Mouse (Mus musculus) urinary bladder, postnatal 4 days (tissue): Measurements from ENCODE around the gene Nhlrc1.

Source experiments
- DNase-seq, 2 experiments: peaks; one replicate each; pipeline ENCODE4 v3.0.0; 2021 to 2022; ENCODE audit warnings: low spot score in 2 of 2

The Nhlrc1 gene

GRCm38 (mm10) chr13:47014334-47015194, at the start of gene Nhlrc1:
Gene Nhlrc1, minus strand, starts transcription at chr13:47014850.
- DNase-seq: peak; percentile 61 to 71

- peak in 1 of 2 experiments; percentile 58 for DNase-seq
Observed at GRCm38 (mm10) chr13:47063985-47064760, 49.5 kb upstream of the Nhlrc1 start.

GRCm38 (mm10) chr13:47062756-47063155, 48.1 kb upstream of the Nhlrc1 start:
- peak; percentile 25 to 54 for DNase-seq

- DNase-seq: no peak
Observed at GRCm38 (mm10) chr13:47056781-47057180, 42.1 kb upstream of the Nhlrc1 start.

- no peak for DNase-seq
Observed at GRCm38 (mm10) chr13:47056126-47056525, 41.5 kb upstream of the Nhlrc1 start.

- DNase-seq: no peak
Observed at GRCm38 (mm10) chr13:47053971-47054370, 39.3 kb upstream of the Nhlrc1 start.

- DNase-seq: no peak
Observed at GRCm38 (mm10) chr13:47050009-47050408, 35.4 kb upstream of the Nhlrc1 start.

GRCm38 (mm10) chr13:47047996-47048395, 33.3 kb upstream of the Nhlrc1 start:
- no peak for DNase-seq

GRCm38 (mm10) chr13:47044617-47044947, 29.9 kb upstream of the Nhlrc1 start, which contains the start of gene Tpmt:
Gene Tpmt, minus strand, starts transcription at chr13:47044737.
- no peak for DNase-seq

GRCm38 (mm10) chr13:47043833-47044616, 29.4 kb upstream of the Nhlrc1 start:
- peak in 1 of 2 experiments; percentile 34 for DNase-seq

GRCm38 (mm10) chr13:47043030-47043680, 28.5 kb upstream of the Nhlrc1 start, which contains the start of gene Kdm1b:
Gene Kdm1b, plus strand, starts transcription at chr13:47043499.
- peak; percentile 99 for DNase-seq

GRCm38 (mm10) chr13:47042024-47042633, 27.5 kb upstream of the Nhlrc1 start:
- no peak for DNase-seq

- DNase-seq: no peak
Observed at GRCm38 (mm10) chr13:47040061-47040460, 25.4 kb upstream of the Nhlrc1 start.

GRCm38 (mm10) chr13:47037946-47038345, 23.3 kb upstream of the Nhlrc1 start:
- no peak for DNase-seq

GRCm38 (mm10) chr13:47033602-47034001, 19.0 kb upstream of the Nhlrc1 start:
- no peak for DNase-seq

GRCm38 (mm10) chr13:47030376-47031107, 15.9 kb upstream of the Nhlrc1 start:
- DNase-seq: no peak

GRCm38 (mm10) chr13:47020798-47021197, 6.1 kb upstream of the Nhlrc1 start:
- no peak for DNase-seq

- no peak for DNase-seq
Observed at GRCm38 (mm10) chr13:47019774-47020173, 5.1 kb upstream of the Nhlrc1 start.

- peak; percentile 30 to 64 for DNase-seq
Observed at GRCm38 (mm10) chr13:47017259-47017658, 2.6 kb upstream of the Nhlrc1 start.

- DNase-seq: no peak
Observed at GRCm38 (mm10) chr13:47015195-47015501, 498 bp upstream of the Nhlrc1 start.
